Mouse (Mus musculus) midbrain, embryonic 11.5 days (tissue): ENCODE measurements around the gene Gm498. TPM values are rescaled to one million over a fixed set of nuclear protein-coding genes. Genes with fewer than 3 reads are reported as not detected.

Experiments used
- ATAC-seq: fragments of 200-750 bp; cut with Nextera tagmentation; 2 replicates; pipeline ENCODE4 v1.8.0; 2017; ENCODE audit warnings: moderate TSS enrichment, moderate library complexity; ENCODE audit not compliant: low FRiP score
- DNase-seq: peaks from one replicate; pipeline ENCODE4 v3.0.0; 2015; ENCODE audit warnings: low spot score; ENCODE audit errors: missing footprints
- H3K27ac ChIP-seq: fragments of 300-500 bp; sonication (generic); 2 replicates; pipeline ENCODE4 v1.5.1; 2014; ENCODE audit warnings: low read depth, low read length
- H3K27me3 ChIP-seq: fragments of 300-500 bp; sonication (generic); 2 replicates; pipeline ENCODE4 v1.6.1; 2014; ENCODE audit warnings: mild to moderate bottlenecking, low read length, moderate library complexity, mixed read lengths; ENCODE audit not compliant: control insufficient read depth, insufficient read depth
- H3K36me3 ChIP-seq: fragments of 300-500 bp; sonication (generic); 2 replicates; pipeline ENCODE4 v1.6.1; 2014; ENCODE audit warnings: mild to moderate bottlenecking, low read length, moderate library complexity, mixed read lengths; ENCODE audit not compliant: control insufficient read depth, insufficient read depth
- H3K4me1 ChIP-seq: fragments of 300-500 bp; sonication (generic); 2 replicates; pipeline ENCODE4 v1.6.1; 2014; ENCODE audit warnings: low read length; ENCODE audit not compliant: control insufficient read depth, insufficient read depth
- H3K4me2 ChIP-seq: fragments of 300-500 bp; sonication (generic); 2 replicates; pipeline ENCODE4 v1.6.1; 2014; ENCODE audit warnings: mild to moderate bottlenecking, moderate library complexity
- H3K4me3 ChIP-seq: fragments of 300-500 bp; sonication (generic); 2 replicates; pipeline ENCODE4 v1.5.1; 2014; ENCODE audit warnings: low read depth, low read length
- H3K9ac ChIP-seq: fragments of 300-500 bp; sonication (generic); 2 replicates; pipeline ENCODE4 v1.6.1; 2014; ENCODE audit warnings: low read length
- H3K9me3 ChIP-seq: fragments of 300-500 bp; sonication (generic); 2 replicates; pipeline ENCODE4 v1.6.1; 2016; ENCODE audit warnings: low read length; ENCODE audit not compliant: control insufficient read depth
- WGBS: fragments of 180-500 bp; shearing (Covaris S2); extraction: QIAGEN DNeasy Blood & Tissue Kit; methylation state at CpG from one replicate; pipeline ENCODE4 v1.1.7; 2014; 5-methylcytosine and 5-hydroxymethylcytosine counted together
- microRNA-seq: library from miRNA; unstranded; fragments of <30 nt; microRNA quantifications from one replicate; pipeline ENCODE4, GENCODE M21; 2017
- polyA plus RNA-seq: library from polyadenylated mRNA; unstranded; fragments of >200 nt; fragmentation: Nextera tagmentation; extraction: Ambion mirVana; gene quantifications from 2 replicates; pipeline ENCODE4 v1.2.1, GENCODE M21; 2014

The Gm498 gene
- polyA plus RNA-seq, 1 experiment from 2014 or later: not detected

- DNase-seq (no peak), ATAC-seq (no peak)
- Histone ChIP-seq H3K9ac (no peak overlapping the region), H3K4me2 (no peak overlapping the region), H3K4me1 (no peaks in the 10 kb centered on the region), H3K27me3 (no peaks in the 10 kb centered on the region), H3K36me3 (no peaks in the 10 kb centered on the region), H3K9me3 (no peaks in the 10 kb centered on the region; the same call in 1 of the 2 replicates), H3K4me3 (no peak overlapping the region), H3K27ac (no peak overlapping the region)
- WGBS: 83% methylated on average over 3 of the region's 3 CpGs
These were observed 52.5 kb downstream of the Gm498 start for GRCm38 (mm10) chr7:143919031-143919679.

DNA sequence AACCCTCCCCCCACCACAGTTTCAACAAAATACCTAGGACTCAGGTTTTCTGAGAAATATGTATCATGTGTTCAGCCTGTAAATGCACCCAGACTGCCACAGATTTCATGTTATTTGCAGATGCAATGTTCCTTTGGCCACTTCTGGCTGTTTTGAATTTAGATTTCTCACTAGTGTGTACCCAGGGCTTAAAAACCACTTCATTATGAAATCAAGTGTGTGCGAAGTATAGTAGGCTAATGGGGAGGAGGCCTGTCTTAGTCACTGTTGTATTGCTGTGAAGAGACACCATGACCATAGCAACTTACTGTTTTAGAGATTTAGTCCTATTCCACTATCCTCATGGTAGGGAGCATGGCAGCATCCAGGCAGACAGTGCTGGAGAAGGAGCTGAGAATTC, 63.3 kb downstream of the Gm498 start:
- H3K4me3 ChIP-seq: no peak overlapping the region
- no peaks in the 10 kb centered on the region for H3K9me3 ChIP-seq
- H3K9ac ChIP-seq: no peak overlapping the region
- H3K27ac ChIP-seq: no peak overlapping the region
- no peaks in the 10 kb centered on the region for H3K4me1 ChIP-seq
- no peak for ATAC-seq
- no peak for DNase-seq
- WGBS: 92% methylated on average over 1 of the region's 1 CpGs
- H3K4me2 ChIP-seq: no peak overlapping the region
- H3K27me3 ChIP-seq: no peaks in the 10 kb centered on the region
- H3K36me3 ChIP-seq: no peaks in the 10 kb centered on the region

GRCm38 (mm10) chr7:143938647-143939046, 72.0 kb downstream of the Gm498 start:
- Histone ChIP-seq H3K9ac (no peak overlapping the region), H3K4me1 (no peaks in the 10 kb centered on the region), H3K9me3 (no peaks in the 10 kb centered on the region), H3K4me2 (no peak overlapping the region), H3K4me3 (no peak overlapping the region), H3K27me3 (no peaks in the 10 kb centered on the region), H3K27ac (no peak overlapping the region), H3K36me3 (no peaks in the 10 kb centered on the region)
- no peak for ATAC-seq
- no peak for DNase-seq
- WGBS: 33% methylated on average over 4 of the region's 4 CpGs

GRCm38 (mm10) chr7:143939476-143939875, 72.8 kb downstream of the Gm498 start:
- DNase-seq: no peak
- no peak for ATAC-seq
- 75% methylated on average over 3 of the region's 3 CpGs for WGBS

GRCm38 (mm10) chr7:143942941-143943691, 76.5 kb downstream of the Gm498 start:
- no peaks in the 10 kb centered on the region for H3K36me3 ChIP-seq
- WGBS: 84% methylated on average over 14 of the region's 14 CpGs
- H3K27me3 ChIP-seq: no peaks in the 10 kb centered on the region
- ATAC-seq (no peak), DNase-seq (no peak)
- no peaks in the 10 kb centered on the region for H3K4me1 ChIP-seq
- H3K4me2 ChIP-seq: no peak overlapping the region
- no peaks in the 10 kb centered on the region for H3K9me3 ChIP-seq
- no peak overlapping the region for H3K27ac ChIP-seq
- no peak overlapping the region for H3K4me3 ChIP-seq
- H3K9ac ChIP-seq: no peak overlapping the region

More at GRCm38 (mm10) chr7:143939476-143939875, 72.8 kb downstream of the Gm498 start:
- Histone ChIP-seq H3K27ac (no peak overlapping the region), H3K9me3 (no peaks in the 10 kb centered on the region), H3K9ac (no peak overlapping the region), H3K27me3 (no peaks in the 10 kb centered on the region), H3K4me2 (no peak overlapping the region), H3K4me3 (no peak overlapping the region), H3K4me1 (no peaks in the 10 kb centered on the region), H3K36me3 (no peaks in the 10 kb centered on the region)

DNA sequence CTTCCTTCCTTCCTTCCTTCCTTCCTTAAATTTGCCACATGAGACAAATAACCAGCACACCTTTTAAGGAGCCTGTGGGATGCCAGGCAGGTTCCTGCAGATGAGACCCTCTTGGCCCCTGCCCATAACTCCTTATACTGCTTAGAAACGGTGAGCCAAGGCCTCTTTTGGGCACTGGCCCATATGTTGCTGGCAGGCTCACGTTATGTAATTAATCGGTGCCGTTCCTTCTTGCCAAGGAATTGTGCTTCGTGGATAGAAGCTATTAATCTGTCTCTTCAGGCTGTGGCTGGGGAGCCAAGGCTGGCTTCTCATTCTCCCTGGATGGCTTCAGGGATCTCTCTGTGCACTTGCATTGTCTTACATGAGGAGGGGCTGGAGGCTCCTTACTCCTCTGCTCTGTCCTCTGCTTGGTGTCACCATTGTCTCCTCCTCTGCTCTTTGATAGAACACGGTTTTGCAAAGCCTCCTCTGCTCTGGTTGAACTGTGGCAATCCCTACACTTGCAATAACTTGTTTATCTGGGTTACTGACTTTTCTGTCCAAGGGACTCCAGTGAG, 77.9 kb downstream of the Gm498 start:
- DNase-seq: no peak
- H3K4me2 ChIP-seq: no peak overlapping the region
- no peaks in the 10 kb centered on the region for H3K27me3 ChIP-seq

More for the DNA sequence above, 77.9 kb downstream of the Gm498 start:
- no peak overlapping the region for H3K4me3 ChIP-seq
- H3K9me3 ChIP-seq: no peaks in the 10 kb centered on the region
- no peaks in the 10 kb centered on the region for H3K4me1 ChIP-seq
- H3K36me3 ChIP-seq: no peaks in the 10 kb centered on the region
- no peak overlapping the region for H3K27ac ChIP-seq
- 77% methylated on average over 6 of the region's 6 CpGs for WGBS
- no peak for ATAC-seq
- H3K9ac ChIP-seq: no peak overlapping the region

Small RNA genes lying within 50 kb of the gene (microRNA-seq; reads per million reads assigned to microRNA genes)
- gene Mir6404: not detected

Other genes starting within 250 kb of the Gm498 start
- gene Tnfrsf26, start 238.1 kb upstream of the Gm498 start, polyA plus RNA-seq: 0.19 and 0.44 TPM in 2 replicates
- gene Tnfrsf22, start 217.2 kb upstream of the Gm498 start, polyA plus RNA-seq: 8.0 and 9.5 TPM in 2 replicates
- 0.29 and 0.44 TPM in 2 replicates for gene Tnfrsf23, start 181.0 kb upstream of the Gm498 start, polyA plus RNA-seq
- gene Osbpl5, start 109.9 kb upstream of the Gm498 start, polyA plus RNA-seq: 11.2 and 13.0 TPM in 2 replicates
- not detected in 2 replicates for gene Mrgprg, start 99.8 kb upstream of the Gm498 start, polyA plus RNA-seq
- 2.7 and 3.7 TPM in 2 replicates for gene Mrgpre, start 82.3 kb upstream of the Gm498 start, polyA plus RNA-seq
- gene Nadsyn1, start 44.0 kb upstream of the Gm498 start, polyA plus RNA-seq: 7.9 and 8.3 TPM in 2 replicates
- 88.7 and 89.8 TPM in 2 replicates for gene Dhcr7, start 43.7 kb upstream of the Gm498 start, polyA plus RNA-seq
- gene Shank2, start 135.1 kb downstream of the Gm498 start, polyA plus RNA-seq: 2.2 and 2.5 TPM in 2 replicates